Mouse (Mus musculus) limb, embryonic 11.5 days (tissue): ENCODE measurements at regions not wholly inside any gene's neighbourhood (a gene's known extent, or its start where the extent isn't known, plus 50 kb on each side); places are given as distances from the start of the nearest gene placed in this dataset.

ENCODE experiments used
- ATAC-seq: fragments of 200-750 bp; cut with Nextera tagmentation; 2 replicates; pipeline ENCODE4 v1.8.0; 2017; ENCODE audit warnings: low read depth; ENCODE audit not compliant: insufficient number of reproducible peaks, low FRiP score, low TSS enrichment
- DNase-seq: peaks from one replicate; pipeline ENCODE4 v3.0.0-alpha.2; 2015; ENCODE audit warnings: low spot score
- H3K27ac ChIP-seq: fragments of 300-500 bp; sonication (generic); replicated peaks from 2 replicates; pipeline ENCODE4 v1.5.1; 2014; ENCODE audit warnings: low read depth, mild to moderate bottlenecking, low read length
- H3K27me3 ChIP-seq: fragments of 300-500 bp; sonication (generic); 2 replicates; pipeline ENCODE4 v1.6.1; 2014; ENCODE audit warnings: mild to moderate bottlenecking, low read length, mixed read lengths; ENCODE audit not compliant: control insufficient read depth, insufficient read depth
- H3K36me3 ChIP-seq: fragments of 300-500 bp; sonication (generic); 2 replicates; pipeline ENCODE4 v1.6.1; 2014; ENCODE audit warnings: mild to moderate bottlenecking, low read length, moderate library complexity, mixed read lengths; ENCODE audit not compliant: control insufficient read depth, insufficient read depth
- H3K4me1 ChIP-seq: fragments of 300-500 bp; sonication (generic); 2 replicates; pipeline ENCODE4 v1.6.1; 2014; ENCODE audit warnings: low read length, mixed read lengths; ENCODE audit not compliant: control insufficient read depth, insufficient read depth
- H3K4me2 ChIP-seq: fragments of 300-500 bp; sonication (generic); 2 replicates; pipeline ENCODE4 v1.6.1; 2014; ENCODE audit warnings: low read depth, mild to moderate bottlenecking, moderate library complexity; ENCODE audit not compliant: severe bottlenecking
- H3K4me3 ChIP-seq: fragments of 300-500 bp; sonication (generic); 2 replicates; pipeline ENCODE4 v1.5.1; 2014; ENCODE audit warnings: low read depth, low read length
- H3K9ac ChIP-seq: fragments of 300-500 bp; sonication (generic); 2 replicates; pipeline ENCODE4 v1.6.1; 2014; ENCODE audit warnings: mild to moderate bottlenecking, low read length
- H3K9me3 ChIP-seq: fragments of 300-500 bp; sonication (generic); 2 replicates; pipeline ENCODE4 v1.6.1; 2016; ENCODE audit warnings: low read length; ENCODE audit not compliant: control insufficient read depth
- whole genome bisulfite sequencing: fragments of 180-500 bp; shearing (Covaris S2); extraction: QIAGEN DNeasy Blood & Tissue Kit; methylation state at CpG from one replicate; pipeline ENCODE4 v1.1.7; 2014; 5-methylcytosine and 5-hydroxymethylcytosine counted together

GRCm38 (mm10) chr5:51710664-51711063 lies 143.1 kb upstream of the Ppargc1a start:
- WGBS: 86% methylated on average over 4 of the region's 4 CpGs
- Histone ChIP-seq H3K4me3 (no peak overlapping the region), H3K36me3 (no peaks in the 10 kb centered on the region), H3K27me3 (no peaks in the 10 kb centered on the region), H3K9me3 (no peaks in the 10 kb centered on the region), H3K4me2 (no peak overlapping the region), H3K4me1 (no peaks in the 10 kb centered on the region), H3K27ac (no peak overlapping the region), H3K9ac (no peak overlapping the region)
- ATAC-seq: no peak
- no peak for DNase-seq

GRCm38 (mm10) chr5:51709447-51709991 lies 142.0 kb upstream of the Ppargc1a start:
- Histone ChIP-seq H3K4me3 (no peak overlapping the region), H3K27me3 (no peaks in the 10 kb centered on the region), H3K36me3 (no peaks in the 10 kb centered on the region), H3K9ac (no peak overlapping the region), H3K4me2 (no peak overlapping the region), H3K4me1 (no peaks in the 10 kb centered on the region), H3K27ac (no peak overlapping the region), H3K9me3 (no peaks in the 10 kb centered on the region)
- DNase-seq: no peak
- 75% methylated on average over 6 of the region's 6 CpGs for WGBS
- ATAC-seq: no peak

- Histone ChIP-seq H3K4me3 (no peak overlapping the region), H3K27ac (no peak overlapping the region), H3K9ac (no peak overlapping the region), H3K9me3 (no peaks in the 10 kb centered on the region), H3K4me1 (no peaks in the 10 kb centered on the region), H3K36me3 (no peaks in the 10 kb centered on the region), H3K27me3 (no peaks in the 10 kb centered on the region), H3K4me2 (no peak overlapping the region)
- no peak for DNase-seq
- ATAC-seq: no peak
- WGBS: 91% methylated on average over 4 of the region's 4 CpGs
Observed at GRCm38 (mm10) chr5:51679884-51680283, 112.4 kb upstream of the Ppargc1a start.

- Histone ChIP-seq H3K9me3 (no peaks in the 10 kb centered on the region), H3K4me2 (no peak overlapping the region), H3K27ac (no peak overlapping the region), H3K27me3 (no peaks in the 10 kb centered on the region), H3K9ac (no peak overlapping the region), H3K4me1 (no peaks in the 10 kb centered on the region), H3K36me3 (no peaks in the 10 kb centered on the region), H3K4me3 (no peak overlapping the region)
- DNase-seq: no peak
- ATAC-seq: no peak
- 98% methylated on average over 5 of the region's 5 CpGs for WGBS
Observed at GRCm38 (mm10) chr5:51671190-51671589, 103.7 kb upstream of the Ppargc1a start.

GRCm38 (mm10) chr5:51665241-51665640 lies 97.7 kb upstream of the Ppargc1a start:
- no peak overlapping the region for H3K27ac ChIP-seq
- H3K36me3 ChIP-seq: no peaks in the 10 kb centered on the region
- H3K4me2 ChIP-seq: no peak overlapping the region
- H3K9me3 ChIP-seq: no peaks in the 10 kb centered on the region
- 68% methylated on average over 6 of the region's 6 CpGs for WGBS
- ATAC-seq (no peak), DNase-seq (no peak)
- no peaks in the 10 kb centered on the region for H3K4me1 ChIP-seq
- no peaks in the 10 kb centered on the region for H3K27me3 ChIP-seq
- H3K4me3 ChIP-seq: no peak overlapping the region
- no peak overlapping the region for H3K9ac ChIP-seq

GRCm38 (mm10) chr5:51658232-51658896 lies 90.8 kb upstream of the Ppargc1a start:
- DNase-seq: no peak
- no peak overlapping the region for H3K4me3 ChIP-seq
- H3K27me3 ChIP-seq: no peaks in the 10 kb centered on the region
- ATAC-seq: no peak
- H3K36me3 ChIP-seq: no peaks in the 10 kb centered on the region
- no peaks in the 10 kb centered on the region for H3K9me3 ChIP-seq
- WGBS: 70% methylated on average over 6 of the region's 6 CpGs
- H3K27ac ChIP-seq: no peak overlapping the region
- H3K9ac ChIP-seq: no peak overlapping the region
- no peak overlapping the region for H3K4me2 ChIP-seq
- H3K4me1 ChIP-seq: no peaks in the 10 kb centered on the region

- Histone ChIP-seq H3K4me1 (no peaks in the 10 kb centered on the region), H3K4me3 (no peak overlapping the region), H3K4me2 (no peak overlapping the region), H3K9ac (no peak overlapping the region), H3K27ac (no peak overlapping the region), H3K27me3 (no peaks in the 10 kb centered on the region), H3K36me3 (no peaks in the 10 kb centered on the region), H3K9me3 (no peaks in the 10 kb centered on the region)
- 89% methylated on average over 2 of the region's 2 CpGs for WGBS
- no peak for ATAC-seq
- no peak for DNase-seq
Observed at GRCm38 (mm10) chr5:51653507-51653906, 86.0 kb upstream of the Ppargc1a start.

GRCm38 (mm10) chr5:51624400-51624799 lies 56.9 kb upstream of the Ppargc1a start:
- Histone ChIP-seq H3K9me3 (no peaks in the 10 kb centered on the region), H3K4me2 (no peak overlapping the region), H3K27ac (no peak overlapping the region), H3K4me3 (no peak overlapping the region), H3K27me3 (no peaks in the 10 kb centered on the region), H3K36me3 (no peaks in the 10 kb centered on the region), H3K9ac (no peak overlapping the region), H3K4me1 (no peaks in the 10 kb centered on the region)
- 21% methylated on average over 5 of the region's 5 CpGs for WGBS
- no peak for ATAC-seq
- peak; percentile 33 for DNase-seq
